Mouse (Mus musculus) cortical plate, adult 2 months (tissue): ENCODE measurements around the gene Trem1. TPM values are rescaled to one million over a fixed set of nuclear protein-coding genes. Genes with fewer than 3 reads are reported as not detected.

Experiments used
- H3K27ac ChIP-seq: fragments of 200-500 bp; 2 replicates; pipeline ENCODE4 v1.5.1; 2012; ENCODE audit warnings: low read length, control low read depth, inconsistent platforms; ENCODE audit not compliant: insufficient read depth
- H3K4me1 ChIP-seq: fragments of 200-500 bp; 2 replicates; pipeline ENCODE4 v1.6.1; 2011; ENCODE audit warnings: low read length; ENCODE audit not compliant: control insufficient read depth, insufficient read depth
- H3K4me3 ChIP-seq: fragments of 200-500 bp; 2 replicates; pipeline ENCODE4 v1.5.1; 2011; ENCODE audit warnings: mild to moderate bottlenecking, low read length, control low read depth; ENCODE audit not compliant: insufficient read depth
- CTCF ChIP-seq: fragments of 200-500 bp; IDR thresholded peaks from 2 replicates; pipeline ENCODE4 v1.5.1; 2011; ENCODE audit warnings: mild to moderate bottlenecking, control low read depth, low read length; ENCODE audit not compliant: insufficient read depth; ENCODE audit errors: extremely low read depth
- POLR2A ChIP-seq: fragments of 200-500 bp; IDR thresholded peaks from 2 replicates; pipeline ENCODE4 v1.6.1; 2011; ENCODE audit warnings: mild to moderate bottlenecking, low read length, control low read depth; ENCODE audit not compliant: insufficient read depth; ENCODE audit errors: extremely low read depth
- polyA plus RNA-seq: library from polyadenylated mRNA; depleted of rRNA; stranded (reverse); fragments of >200 nt; gene quantifications from 2 replicates; pipeline ENCODE4 v1.2.3, GENCODE M21; 2012; rRNA removed

The Trem1 gene
- polyA plus RNA-seq, 1 experiment: not detected

GRCm38 (mm10) chr17:48278381-48278780, 45.8 kb downstream of the Trem1 start:
- Histone ChIP-seq H3K4me1 (no peaks in the 10 kb centered on the region), H3K4me3 (no peak overlapping the region), H3K27ac (no peak overlapping the region)
- TF ChIP-seq CTCF (no peak), POLR2A (no peak)

- Histone ChIP-seq H3K4me3 (no peak overlapping the region), H3K27ac (no peak overlapping the region), H3K4me1 (no peaks in the 10 kb centered on the region)
- TF ChIP-seq POLR2A (no peak), CTCF (no peak)
Observed at GRCm38 (mm10) chr17:48279002-48279401, 46.4 kb downstream of the Trem1 start.

GRCm38 (mm10) chr17:48280943-48281738, 48.6 kb downstream of the Trem1 start:
- no peak for TF ChIP-seq POLR2A
- no peak for TF ChIP-seq CTCF
- Histone ChIP-seq H3K4me1 (no peaks in the 10 kb centered on the region), H3K4me3 (no peak overlapping the region), H3K27ac (no peak overlapping the region)

GRCm38 (mm10) chr17:48281739-48282085, 49.1 kb downstream of the Trem1 start:
- Histone ChIP-seq H3K4me3 (no peak overlapping the region), H3K27ac (no peak overlapping the region), H3K4me1 (no peaks in the 10 kb centered on the region)
- no peak for TF ChIP-seq POLR2A
- no peak for TF ChIP-seq CTCF

- H3K4me1 ChIP-seq: no peaks in the 10 kb centered on the region
- no peak overlapping the region for H3K27ac ChIP-seq
- TF ChIP-seq POLR2A: no peak
- TF ChIP-seq CTCF: peak; percentile 35; the same call in 1 of the 2 replicates
- H3K4me3 ChIP-seq: no peak overlapping the region
Observed at GRCm38 (mm10) chr17:48286765-48287164, 54.2 kb downstream of the Trem1 start.

GRCm38 (mm10) chr17:48287276-48287675, 54.7 kb downstream of the Trem1 start:
- Histone ChIP-seq H3K27ac (no peak overlapping the region), H3K4me3 (no peak overlapping the region), H3K4me1 (no peaks in the 10 kb centered on the region)
- TF ChIP-seq CTCF (no peak), POLR2A (no peak)

- H3K4me3 ChIP-seq: no peak overlapping the region
- H3K27ac ChIP-seq: no peak overlapping the region
- TF ChIP-seq POLR2A (no peak), CTCF (no peak)
- no peaks in the 10 kb centered on the region for H3K4me1 ChIP-seq
Observed at GRCm38 (mm10) chr17:48293500-48294194, 61.1 kb downstream of the Trem1 start.

Other genes with a start within 250 kb of the Trem1 start
- not detected in 2 replicates for gene 1700122O11Rik, start 194.5 kb upstream of the Trem1 start, polyA plus RNA-seq
- 0.19 and 0.28 TPM in 2 replicates for gene 1700067P10Rik, start 143.4 kb upstream of the Trem1 start, polyA plus RNA-seq
- not detected in 2 replicates for gene 9830107B12Rik, start 86.5 kb upstream of the Trem1 start, polyA plus RNA-seq
- gene A530064D06Rik, start 65.5 kb upstream of the Trem1 start, polyA plus RNA-seq: not detected in 2 replicates
- 0.30 and 0.38 TPM in 2 replicates for gene Trem3, start 15.0 kb downstream of the Trem1 start, polyA plus RNA-seq
- 0.38 and 0.55 TPM in 2 replicates for gene Treml4, start 31.5 kb downstream of the Trem1 start, polyA plus RNA-seq
- 0.30 and 0.31 TPM in 2 replicates for gene Treml2, start 66.7 kb downstream of the Trem1 start, polyA plus RNA-seq
- gene B430306N03Rik, start 83.4 kb downstream of the Trem1 start, polyA plus RNA-seq: 0.08 and 0.17 TPM in 2 replicates
- gene Trem2, start 113.6 kb downstream of the Trem1 start, polyA plus RNA-seq: 40.0 and 40.5 TPM in 2 replicates
- 0.11 and 0.38 TPM in 2 replicates for gene Treml1, start 127.1 kb downstream of the Trem1 start, polyA plus RNA-seq
- gene Nfya, start 177.1 kb downstream of the Trem1 start, polyA plus RNA-seq: 26.1 and 26.5 TPM in 2 replicates
- gene Oard1, start 177.2 kb downstream of the Trem1 start, polyA plus RNA-seq: 19.9 and 21.7 TPM in 2 replicates
- 0.09 and 0.13 TPM in 2 replicates for gene Apobec2, start 200.2 kb downstream of the Trem1 start, polyA plus RNA-seq
- 0.29 TPM in 1 of 2 replicates, not detected in the other for gene Tspo2, start 218.8 kb downstream of the Trem1 start, polyA plus RNA-seq
- 0.21 and 0.23 TPM in 2 replicates for gene Unc5cl, start 222.1 kb downstream of the Trem1 start, polyA plus RNA-seq